12 mouse cellular contexts compared by ENCODE assay signal in the genomic region with DNA sequence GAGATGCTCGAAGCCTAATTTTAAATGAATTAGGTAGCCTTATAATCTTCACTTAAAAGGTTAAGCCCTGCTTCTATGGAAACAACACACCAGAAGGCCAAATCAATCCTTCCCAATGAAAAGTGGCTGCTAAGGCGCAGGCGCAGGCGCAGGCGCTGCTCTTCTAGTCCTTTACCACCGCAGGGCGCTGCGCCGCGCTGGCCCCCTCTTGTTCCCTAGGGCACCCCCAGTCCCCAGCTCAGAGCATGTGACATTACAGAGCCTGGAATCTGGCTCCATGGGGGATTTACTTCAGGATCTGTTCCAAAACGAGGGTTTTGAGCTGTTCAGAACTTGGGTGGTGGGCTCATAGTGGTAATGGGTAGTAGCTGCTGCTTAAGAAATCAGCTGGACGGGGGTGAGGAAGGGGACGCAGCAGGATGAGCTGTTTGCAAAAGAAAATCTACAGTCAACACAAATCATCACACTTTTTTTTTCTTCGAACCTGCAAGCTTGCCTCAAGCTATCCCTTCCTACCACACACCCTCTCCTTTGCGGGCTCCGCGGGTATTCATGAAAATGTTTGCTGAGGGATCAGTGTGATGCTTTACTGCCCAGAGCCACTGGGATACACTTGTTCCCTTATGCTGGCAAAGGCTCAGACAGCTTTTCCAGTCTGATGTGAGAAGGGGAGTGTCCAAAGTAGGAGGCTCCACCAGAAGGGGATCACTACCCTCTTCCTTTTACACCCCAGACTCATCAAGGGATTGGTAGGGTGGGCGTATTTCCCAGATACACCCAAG.
A peak's percentile ranks its signal among the peaks of the same experiment; 100 is the strongest.
DNase-seq lines count a peak whose midpoint lies in the region; ATAC-seq lines count a peak whose summit lies in the region.
"Had no signal": no experiment of that assay in that cellular context is flagged by ENCODE, and none has a peak within 500 bp of the region (broad histone marks: within the 10 kb centered on the region; RNA-seq: fewer than 3 reads in every experiment).

No protein-coding gene starts in this region.

- 46% methylated on average over 18 of the region's 18 CpGs for WGBS in heart, embryonic 11.5 days (ENCODE audit: insufficient replicate concordance)
- WGBS in heart, embryonic 12.5 days = 54% methylated on average over 18 of the region's 18 CpGs
- WGBS in forebrain, embryonic 13.5 days = 56% methylated on average over 18 of the region's 18 CpGs
- 37% methylated on average over 18 of the region's 18 CpGs for WGBS in limb, embryonic 12.5 days

- H3K4me3 ChIP-seq in heart, embryonic 11.5 days (ENCODE audit: low read depth, low read length) = no peak overlapping the region
- no peak overlapping the region for H3K4me3 ChIP-seq in heart, embryonic 12.5 days
- no peak overlapping the region for H3K4me3 ChIP-seq in forebrain, embryonic 13.5 days
- H3K4me3 ChIP-seq in limb, embryonic 12.5 days (replicated peaks) = peak overlapping the region; percentile 11; the same call in 1 of the 2 replicates

- no peaks in the 10 kb centered on the region for H3K36me3 ChIP-seq in heart, embryonic 11.5 days (ENCODE audit: control insufficient read depth, insufficient read depth, low read length)
- H3K36me3 ChIP-seq in heart, embryonic 12.5 days = no peaks in the 10 kb centered on the region
- no peaks in the 10 kb centered on the region for H3K36me3 ChIP-seq in forebrain, embryonic 13.5 days (ENCODE audit: poor library complexity, severe bottlenecking)
- H3K36me3 ChIP-seq in limb, embryonic 12.5 days = no peaks in the 10 kb centered on the region

- ATAC-seq in heart, embryonic 11.5 days (replicated peaks; ENCODE audit: insufficient number of reproducible peaks, low FRiP score, low TSS enrichment) = no peak
- ATAC-seq in heart, embryonic 12.5 days (ENCODE audit: insufficient number of reproducible peaks, low FRiP score) = no peak
- no peak for ATAC-seq in forebrain, embryonic 13.5 days
- no peak for ATAC-seq in limb, embryonic 12.5 days (ENCODE audit: insufficient number of reproducible peaks, insufficient read depth, low FRiP score, low TSS enrichment, low read depth)
- no peak for ATAC-seq in megakaryocyte, adult 5-6 weeks (ENCODE audit: poor library complexity, severe bottlenecking)
- ATAC-seq in cerebellum, adult (ENCODE audit: insufficient number of reproducible peaks, low FRiP score, low TSS enrichment) = no peak

- H3K9me3 ChIP-seq in heart, embryonic 11.5 days (replicated peaks; ENCODE audit: control insufficient read depth, low read length) = no peaks in the 10 kb centered on the region
- no peaks in the 10 kb centered on the region for H3K9me3 ChIP-seq in heart, embryonic 12.5 days (replicated peaks)
- no peaks in the 10 kb centered on the region for H3K9me3 ChIP-seq in forebrain, embryonic 13.5 days (replicated peaks)
- H3K9me3 ChIP-seq in limb, embryonic 12.5 days = no peaks in the 10 kb centered on the region

- no peaks in the 10 kb centered on the region for H3K4me1 ChIP-seq in heart, embryonic 11.5 days (ENCODE audit: control insufficient read depth, insufficient read depth, low read length)
- no peaks in the 10 kb centered on the region for H3K4me1 ChIP-seq in heart, embryonic 12.5 days (replicated peaks)
- peaks cover 2% of the 10 kb centered on the region; the same call in 1 of the 2 replicates for H3K4me1 ChIP-seq in forebrain, embryonic 13.5 days
- peaks cover 21% of the 10 kb centered on the region for H3K4me1 ChIP-seq in limb, embryonic 12.5 days (replicated peaks)

- peak; percentile 25 for DNase-seq in retina, embryonic 14.5 days (ENCODE audit: low spot score)
- DNase-seq in kidney, postnatal 4 days = no peak
- DNase-seq: cerebellum, postnatal 36 days; left cerebral cortex, postnatal 4 days; lung, postnatal 4 days had no signal

- no peak overlapping the region for H3K9ac ChIP-seq in heart, embryonic 11.5 days (ENCODE audit: low read depth, low read length)
- H3K9ac ChIP-seq in heart, embryonic 12.5 days = no peak overlapping the region
- no peak overlapping the region for H3K9ac ChIP-seq in forebrain, embryonic 13.5 days
- H3K9ac ChIP-seq in limb, embryonic 12.5 days (replicated peaks) = no peak overlapping the region

- H3K4me2 ChIP-seq in heart, embryonic 11.5 days = peak overlapping the region; percentile 23; the same call in 1 of the 2 replicates
- H3K4me2 ChIP-seq in heart, embryonic 12.5 days = no peak overlapping the region
- peak overlapping the region; percentile 44 for H3K4me2 ChIP-seq in forebrain, embryonic 13.5 days
- H3K4me2 ChIP-seq in limb, embryonic 12.5 days = peak overlapping the region; percentile 39

- H3K27me3 ChIP-seq in heart, embryonic 11.5 days (ENCODE audit: control insufficient read depth, insufficient read depth, low read length) = peaks cover 3% of the 10 kb centered on the region; the same call in 1 of the 2 replicates
- H3K27me3 ChIP-seq in heart, embryonic 12.5 days (replicated peaks) = 0 out of 2 replicates have a peak, but pooled peaks cover 5% of the 10 kb centered on the region
- no peaks in the 10 kb centered on the region for H3K27me3 ChIP-seq in forebrain, embryonic 13.5 days
- H3K27me3 ChIP-seq in limb, embryonic 12.5 days = 0 out of 2 replicates have a peak, but pooled peaks cover 3% of the 10 kb centered on the region

- no peak overlapping the region for H3K27ac ChIP-seq in heart, embryonic 11.5 days (ENCODE audit: low read depth, low read length)
- no peak overlapping the region for H3K27ac ChIP-seq in heart, embryonic 12.5 days (ENCODE audit: poor library complexity, severe bottlenecking)
- H3K27ac ChIP-seq in forebrain, embryonic 13.5 days = no peak overlapping the region
- H3K27ac ChIP-seq in limb, embryonic 12.5 days = no peak overlapping the region; the same call in 1 of the 2 replicates
- H3K27ac ChIP-seq: kidney, postnatal 0 days had no signal
